Mouse (Mus musculus): ENCODE results near the gene Rptor. TPM values are rescaled to one million over a fixed set of nuclear protein-coding genes. Genes with fewer than 3 reads are reported as not detected.

The Rptor gene
- polyA plus RNA-seq, 1 experiment from 2014 or later: 7.1 TPM

GRCm38 (mm10) chr11:119796846-119797245, 194.1 kb downstream of the Rptor start:
- Histone ChIP-seq H3K27ac (no peak overlapping the region), H3K36me3 (ENCODE audit: insufficient read depth, low read length) (no peaks in the 10 kb centered on the region), H3K4me1 (replicated peaks; ENCODE audit: insufficient read depth, low read length) (peaks cover 21% of the 10 kb centered on the region), H3K4me2 (ENCODE audit: low read length) (no peak overlapping the region), H3K9ac (ENCODE audit: low read depth, low read length) (no peak overlapping the region), H3K9me3 (replicated peaks; ENCODE audit: low read length) (no peaks in the 10 kb centered on the region), H3K27me3 (ENCODE audit: insufficient read depth, low read length) (no peaks in the 10 kb centered on the region), H3K4me3 (replicated peaks; ENCODE audit: low read depth, low read length) (no peak overlapping the region)
- 71% methylated on average over 7 of the region's 7 CpGs for WGBS
- no peak for TF ChIP-seq CTCF (IDR thresholded peaks at IDR 0.05; ENCODE audit: low read depth)
- DNase-seq (ENCODE audit: low spot score): no peak
- ATAC-seq (replicated peaks; ENCODE audit: low FRiP score, low read depth): no peak

GRCm38 (mm10) chr11:119799536-119799935, 196.8 kb downstream of the Rptor start:
- Histone ChIP-seq H3K4me3 (replicated peaks; ENCODE audit: low read depth, low read length) (no peak overlapping the region), H3K9ac (ENCODE audit: low read depth, low read length) (no peak overlapping the region), H3K36me3 (ENCODE audit: insufficient read depth, low read length) (0 out of 2 replicates have a peak, but pooled peaks cover 2% of the 10 kb centered on the region), H3K9me3 (replicated peaks; ENCODE audit: low read length) (no peaks in the 10 kb centered on the region), H3K4me2 (ENCODE audit: low read length) (no peak overlapping the region), H3K27me3 (ENCODE audit: insufficient read depth, low read length) (no peaks in the 10 kb centered on the region), H3K27ac (no peak overlapping the region), H3K4me1 (replicated peaks; ENCODE audit: insufficient read depth, low read length) (peaks cover 7% of the 10 kb centered on the region)
- WGBS: 37% methylated on average over 2 of the region's 2 CpGs
- no peak for ATAC-seq (replicated peaks; ENCODE audit: low FRiP score, low read depth)
- no peak for DNase-seq (ENCODE audit: low spot score)
- no peak for TF ChIP-seq CTCF (IDR thresholded peaks at IDR 0.05; ENCODE audit: low read depth)

GRCm38 (mm10) chr11:119801855-119802254, 199.2 kb downstream of the Rptor start:
- H3K27ac ChIP-seq: no peak overlapping the region
- DNase-seq (ENCODE audit: low spot score): no peak
- WGBS: 69% methylated on average over 1 of the region's 1 CpGs

GRCm38 (mm10) chr11:119802947-119803346, 200.2 kb downstream of the Rptor start:
- 62% methylated on average over 7 of the region's 7 CpGs for WGBS
- H3K4me2 ChIP-seq (ENCODE audit: low read length): no peak overlapping the region
- no peak overlapping the region for H3K27ac ChIP-seq
- no peaks in the 10 kb centered on the region for H3K27me3 ChIP-seq (ENCODE audit: insufficient read depth, low read length)
- H3K9me3 ChIP-seq (replicated peaks; ENCODE audit: low read length): no peaks in the 10 kb centered on the region
- ATAC-seq (replicated peaks; ENCODE audit: low FRiP score, low read depth): no peak
- H3K36me3 ChIP-seq (ENCODE audit: insufficient read depth, low read length): 0 out of 2 replicates have a peak, but pooled peaks cover 2% of the 10 kb centered on the region
- TF ChIP-seq CTCF (IDR thresholded peaks at IDR 0.05; ENCODE audit: low read depth): no peak
- no peaks in the 10 kb centered on the region for H3K4me1 ChIP-seq (replicated peaks; ENCODE audit: insufficient read depth, low read length)
- H3K9ac ChIP-seq (ENCODE audit: low read depth, low read length): no peak overlapping the region
- no peak for DNase-seq (ENCODE audit: low spot score)
- H3K4me3 ChIP-seq (replicated peaks; ENCODE audit: low read depth, low read length): no peak overlapping the region

More at GRCm38 (mm10) chr11:119801855-119802254, 199.2 kb downstream of the Rptor start:
- Histone ChIP-seq H3K36me3 (ENCODE audit: insufficient read depth, low read length) (0 out of 2 replicates have a peak, but pooled peaks cover 2% of the 10 kb centered on the region), H3K9ac (ENCODE audit: low read depth, low read length) (no peak overlapping the region), H3K9me3 (replicated peaks; ENCODE audit: low read length) (no peaks in the 10 kb centered on the region), H3K27me3 (ENCODE audit: insufficient read depth, low read length) (no peaks in the 10 kb centered on the region), H3K4me3 (replicated peaks; ENCODE audit: low read depth, low read length) (no peak overlapping the region), H3K4me2 (ENCODE audit: low read length) (no peak overlapping the region), H3K4me1 (replicated peaks; ENCODE audit: insufficient read depth, low read length) (no peaks in the 10 kb centered on the region)
- no peak for TF ChIP-seq CTCF (IDR thresholded peaks at IDR 0.05; ENCODE audit: low read depth)
- no peak for ATAC-seq (replicated peaks; ENCODE audit: low FRiP score, low read depth)

- H3K4me1 ChIP-seq (replicated peaks; ENCODE audit: insufficient read depth, low read length): no peaks in the 10 kb centered on the region
These were observed 201.7 kb downstream of the Rptor start for GRCm38 (mm10) chr11:119804392-119804791.

GRCm38 (mm10) chr11:119805112-119805750, 202.5 kb downstream of the Rptor start:
- WGBS: 82% methylated on average over 10 of the region's 10 CpGs
- no peak overlapping the region for H3K27ac ChIP-seq
- TF ChIP-seq CTCF (IDR thresholded peaks at IDR 0.05; ENCODE audit: low read depth): no peak
- DNase-seq (ENCODE audit: low spot score): no peak
- H3K4me1 ChIP-seq (replicated peaks; ENCODE audit: insufficient read depth, low read length): no peaks in the 10 kb centered on the region
- H3K4me2 ChIP-seq (ENCODE audit: low read length): no peak overlapping the region
- H3K4me3 ChIP-seq (replicated peaks; ENCODE audit: low read depth, low read length): no peak overlapping the region
- no peaks in the 10 kb centered on the region for H3K9me3 ChIP-seq (replicated peaks; ENCODE audit: low read length)
- H3K27me3 ChIP-seq (ENCODE audit: insufficient read depth, low read length): no peaks in the 10 kb centered on the region
- H3K36me3 ChIP-seq (ENCODE audit: insufficient read depth, low read length): 0 out of 2 replicates have a peak, but pooled peaks cover 2% of the 10 kb centered on the region
- no peak for ATAC-seq (replicated peaks; ENCODE audit: low FRiP score, low read depth)
- H3K9ac ChIP-seq (ENCODE audit: low read depth, low read length): no peak overlapping the region

More at GRCm38 (mm10) chr11:119804392-119804791, 201.7 kb downstream of the Rptor start:
- ATAC-seq (replicated peaks; ENCODE audit: low FRiP score, low read depth) (no peak), DNase-seq (ENCODE audit: low spot score) (no peak)
- H3K36me3 ChIP-seq (ENCODE audit: insufficient read depth, low read length): 0 out of 2 replicates have a peak, but pooled peaks cover 2% of the 10 kb centered on the region
- no peak for TF ChIP-seq CTCF (IDR thresholded peaks at IDR 0.05; ENCODE audit: low read depth)
- H3K9me3 ChIP-seq (replicated peaks; ENCODE audit: low read length): no peaks in the 10 kb centered on the region
- no peak overlapping the region for H3K4me2 ChIP-seq (ENCODE audit: low read length)
- H3K27me3 ChIP-seq (ENCODE audit: insufficient read depth, low read length): no peaks in the 10 kb centered on the region
- 89% methylated on average over 3 of the region's 3 CpGs for WGBS
- no peak overlapping the region for H3K4me3 ChIP-seq (replicated peaks; ENCODE audit: low read depth, low read length)
- no peak overlapping the region for H3K27ac ChIP-seq
- H3K9ac ChIP-seq (ENCODE audit: low read depth, low read length): no peak overlapping the region

Measured in kidney, postnatal 0 days (tissue).